Mouse (Mus musculus) cortical plate, adult 2 months (tissue): ENCODE data around the gene B230217C12Rik.

Experiments
- CTCF ChIP-seq: fragments of 200-500 bp; IDR thresholded peaks from 2 replicates; pipeline ENCODE4 v1.5.1; 2011; ENCODE audit warnings: mild to moderate bottlenecking, control low read depth, low read length; ENCODE audit not compliant: insufficient read depth; ENCODE audit errors: extremely low read depth
- POLR2A ChIP-seq: fragments of 200-500 bp; IDR thresholded peaks from 2 replicates; pipeline ENCODE4 v1.6.1; 2011; ENCODE audit warnings: mild to moderate bottlenecking, low read length, control low read depth; ENCODE audit not compliant: insufficient read depth; ENCODE audit errors: extremely low read depth

GRCm38 (mm10) chr11:97806613-97806964, 34.0 kb upstream of the B230217C12Rik start:
- no peak for TF ChIP-seq CTCF
- TF ChIP-seq POLR2A: no peak
